Mouse (Mus musculus): ENCODE measurements at regions not wholly inside any gene's neighbourhood (a gene's known extent, or its start where the extent isn't known, plus 50 kb on each side); places are given as distances from the start of the nearest gene placed in this dataset.

DNA sequence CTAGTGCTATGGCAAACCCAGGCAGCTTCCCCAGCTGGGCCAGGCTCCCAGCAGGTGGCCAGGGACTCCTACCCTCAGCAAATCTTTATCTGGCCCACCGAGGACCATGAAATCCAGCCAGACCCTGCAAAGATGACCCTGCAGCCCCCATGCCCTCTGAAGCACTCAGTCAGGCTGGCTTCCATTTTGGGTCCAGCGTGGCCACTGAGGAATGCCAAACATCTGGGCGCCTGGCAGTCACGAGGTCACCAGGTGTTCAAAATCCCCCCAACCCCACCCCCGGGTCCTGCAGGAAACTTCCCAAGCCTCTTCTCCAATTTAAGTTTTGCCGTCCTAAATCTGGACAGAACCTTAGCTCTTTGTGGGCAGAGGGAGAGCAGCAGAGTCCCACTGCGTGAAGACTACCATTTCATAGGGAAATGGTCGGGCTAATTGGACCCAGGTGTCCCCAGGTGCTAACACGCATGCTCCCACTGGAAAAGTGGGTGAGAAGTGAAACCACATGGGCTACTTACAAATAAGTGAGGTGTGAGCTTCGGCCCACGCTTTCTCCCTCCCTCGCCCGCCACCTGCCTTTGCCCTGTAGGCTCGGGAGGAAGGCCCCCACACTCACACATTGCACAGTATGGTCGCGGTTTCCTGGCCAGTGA, 139.0 kb downstream of the En1 start:
- TF ChIP-seq CTCF (IDR thresholded peaks at IDR 0.05; ENCODE audit: extremely low read depth, insufficient read length, insufficient replicate concordance, low read depth, low read length) = no peak
- no peak for TF ChIP-seq POLR2A (IDR thresholded peaks at IDR 0.05; ENCODE audit: low read depth, low read length)

Data from small intestine, adult 2 months (tissue).